Mouse (Mus musculus) limb, embryonic 14.5 days (tissue): ENCODE data around the gene Sf3b2. TPM values are rescaled to one million over a fixed set of nuclear protein-coding genes. Genes with fewer than 3 reads are reported as not detected.
A peak's percentile ranks its signal among the peaks of the same experiment; 100 is the strongest.
"Not testable (repeated sequence)": the region's sequence is repeated elsewhere in the genome, so short reads cannot be mapped to it uniquely, and the experiment has no call there.

ENCODE experiments used
- ATAC-seq: fragments of 200-750 bp; cut with Nextera tagmentation; 2 replicates; pipeline ENCODE4 v1.8.0; 2017; ENCODE audit warnings: low read depth, moderate number of reproducible peaks, moderate TSS enrichment; ENCODE audit not compliant: low FRiP score
- DNase-seq: peaks from one replicate; pipeline ENCODE4 v3.0.0-alpha.2; 2015; ENCODE audit warnings: low spot score
- H3K27ac ChIP-seq: fragments of 300-500 bp; sonication (generic); replicated peaks from 2 replicates; pipeline ENCODE4 v1.5.1; 2014; ENCODE audit warnings: low read depth, mild to moderate bottlenecking, low read length, moderate library complexity, mixed read lengths
- H3K27me3 ChIP-seq: fragments of 300-500 bp; sonication (generic); 2 replicates; pipeline ENCODE4 v1.6.1; 2014; ENCODE audit warnings: low read length, mixed read lengths; ENCODE audit not compliant: control insufficient read depth, insufficient read depth
- H3K36me3 ChIP-seq: fragments of 300-500 bp; sonication (generic); 2 replicates; pipeline ENCODE4 v1.6.1; 2014; ENCODE audit warnings: mild to moderate bottlenecking, low read length, moderate library complexity, mixed read lengths; ENCODE audit not compliant: control insufficient read depth, insufficient read depth
- H3K4me1 ChIP-seq: fragments of 300-500 bp; sonication (generic); 2 replicates; pipeline ENCODE4 v1.6.1; 2014; ENCODE audit warnings: antibody characterized with exemption, low read length, mixed read lengths; ENCODE audit not compliant: control insufficient read depth, insufficient read depth
- H3K4me2 ChIP-seq: fragments of 300-500 bp; sonication (generic); replicated peaks from 2 replicates; pipeline ENCODE4 v1.6.1; 2014; ENCODE audit warnings: low read depth, mild to moderate bottlenecking, low read length, moderate library complexity; ENCODE audit not compliant: severe bottlenecking
- H3K4me3 ChIP-seq: fragments of 300-500 bp; sonication (generic); replicated peaks from 2 replicates; pipeline ENCODE4 v1.5.1; 2014; ENCODE audit warnings: low read length
- H3K9ac ChIP-seq: fragments of 300-500 bp; sonication (generic); 2 replicates; pipeline ENCODE4 v1.6.1; 2014; ENCODE audit warnings: mild to moderate bottlenecking, low read depth, low read length, moderate library complexity; ENCODE audit not compliant: severe bottlenecking
- H3K9me3 ChIP-seq: fragments of 300-500 bp; sonication (generic); 2 replicates; pipeline ENCODE4 v1.6.1; 2016; ENCODE audit warnings: low read length; ENCODE audit not compliant: control insufficient read depth
- POLR2A ChIP-seq: fragments of 200-500 bp; IDR thresholded peaks from 2 replicates; pipeline ENCODE4 v1.8.0; 2012; ENCODE audit warnings: inconsistent platforms, mild to moderate bottlenecking, moderate library complexity, borderline replicate concordance; ENCODE audit not compliant: insufficient read depth, insufficient read length; ENCODE audit errors: extremely low read depth
- WGBS: fragments of 180-500 bp; shearing (Covaris S2); extraction: QIAGEN DNeasy Blood & Tissue Kit; methylation state at CpG from one replicate; pipeline ENCODE4 v1.1.7; 2014; 5-methylcytosine and 5-hydroxymethylcytosine counted together
- polyA plus RNA-seq, 2 experiments: library from polyadenylated mRNA; depleted of rRNA in 1 of 2; stranded (reverse) in 1 of 2; unstranded in 1 of 2; fragments of >200 nt; fragmentation: Nextera tagmentation in 1 of 2; extraction: Ambion mirVana in 1 of 2; gene quantifications; 2 replicates each; pipeline versions ENCODE4 v1.2.1 to v1.2.3; 2012 to 2014

Gene Sf3b2
- polyA plus RNA-seq, 2 experiments, result 174 to 289 TPM

DNA sequence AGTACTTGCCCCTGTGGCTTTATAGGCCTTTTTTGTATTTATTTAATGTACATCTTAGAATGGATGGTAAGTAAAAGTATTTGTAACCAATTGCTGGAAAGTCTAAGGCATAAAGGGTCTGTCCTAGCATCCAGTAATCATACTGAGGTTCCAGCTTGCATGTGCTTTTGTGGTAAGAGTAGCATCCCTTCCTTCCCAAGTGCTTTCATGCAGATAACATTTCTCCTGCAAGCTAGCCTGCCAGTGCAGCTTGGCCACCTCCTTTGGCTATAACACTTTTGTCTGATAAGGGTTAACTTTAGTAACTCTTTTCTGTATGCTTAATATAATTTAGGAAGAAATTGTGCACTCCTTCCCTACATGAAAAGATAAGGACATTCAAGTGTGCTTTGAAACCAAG lies 27.2 kb downstream of the Sf3b2 start:
- Histone ChIP-seq H3K27me3 (no peaks in the 10 kb centered on the region), H3K9ac (no peak overlapping the region), H3K4me1 (peaks cover 13% of the 10 kb centered on the region), H3K4me2 (no peak overlapping the region), H3K36me3 (no peaks in the 10 kb centered on the region), H3K27ac (no peak overlapping the region), H3K4me3 (no peak overlapping the region), H3K9me3 (no peaks in the 10 kb centered on the region)
- ATAC-seq (no peak), DNase-seq (no peak)
- no peak for TF ChIP-seq POLR2A

GRCm38 (mm10) chr19:5267015-5267414 lies 28.2 kb downstream of the Sf3b2 start:
- Histone ChIP-seq H3K4me1 (peaks cover 10% of the 10 kb centered on the region), H3K4me3 (no peak overlapping the region), H3K4me2 (no peak overlapping the region), H3K36me3 (no peaks in the 10 kb centered on the region), H3K9ac (no peak overlapping the region), H3K9me3 (no peaks in the 10 kb centered on the region), H3K27me3 (no peaks in the 10 kb centered on the region), H3K27ac (no peak overlapping the region)
- DNase-seq (no peak), ATAC-seq (no peak)
- WGBS, result 98% methylated on average over 5 of the region's 5 CpGs
- TF ChIP-seq POLR2A, result no peak

GRCm38 (mm10) chr19:5257140-5257539 lies 38.1 kb downstream of the Sf3b2 start:
- no peak for ATAC-seq
- H3K9ac ChIP-seq, result no peak overlapping the region
- no peak overlapping the region for H3K4me2 ChIP-seq
- peak; percentile 36 for DNase-seq
- TF ChIP-seq POLR2A, result no peak
- H3K27me3 ChIP-seq, result no peaks in the 10 kb centered on the region
- no peak overlapping the region for H3K27ac ChIP-seq
- H3K4me1 ChIP-seq, result no peaks in the 10 kb centered on the region
- no peaks in the 10 kb centered on the region; the same call in 1 of the 2 replicates for H3K36me3 ChIP-seq
- 41% methylated on average over 3 of the region's 3 CpGs for WGBS
- H3K9me3 ChIP-seq, result no peaks in the 10 kb centered on the region
- no peak overlapping the region for H3K4me3 ChIP-seq

DNA sequence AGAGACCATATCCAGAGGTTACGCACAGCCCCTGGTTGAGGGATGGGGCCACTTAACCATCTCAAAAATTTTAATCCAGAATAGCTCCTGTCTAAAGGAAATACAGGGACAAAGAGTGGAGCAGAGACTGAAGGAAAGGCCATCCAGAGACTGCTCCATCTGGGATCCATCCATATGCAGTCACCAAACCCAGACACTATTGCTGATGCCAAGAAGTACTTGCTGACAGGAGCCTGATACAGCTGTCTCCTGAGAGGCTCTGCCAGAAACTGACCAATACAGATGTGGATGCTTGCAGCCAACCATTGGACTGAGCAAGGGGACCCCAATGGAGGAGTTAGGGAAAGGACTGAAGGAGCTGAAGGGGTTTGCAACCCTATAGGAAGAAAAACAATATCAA lies 58.3 kb downstream of the Sf3b2 start:
- DNase-seq, H3K9me3 ChIP-seq, H3K4me1 ChIP-seq, H3K27ac ChIP-seq, H3K36me3 ChIP-seq, H3K4me3 ChIP-seq, H3K4me2 ChIP-seq, ATAC-seq, H3K27me3 ChIP-seq, H3K9ac ChIP-seq: not testable (repeated sequence)
- 100% methylated on average over 1 of the region's 1 CpGs for WGBS

- H3K36me3 ChIP-seq, result no peaks in the 10 kb centered on the region
- H3K9ac ChIP-seq, result no peak overlapping the region
- no peaks in the 10 kb centered on the region for H3K4me1 ChIP-seq
- DNase-seq (no peak), ATAC-seq (no peak)
- H3K27ac ChIP-seq, result no peak overlapping the region
- H3K9me3 ChIP-seq, result no peaks in the 10 kb centered on the region
- 86% methylated on average over 4 of the region's 4 CpGs for WGBS
- no peak for TF ChIP-seq POLR2A
- no peaks in the 10 kb centered on the region for H3K27me3 ChIP-seq
- H3K4me3 ChIP-seq, result no peak overlapping the region
- H3K4me2 ChIP-seq, result no peak overlapping the region
These were observed 62.6 kb downstream of the Sf3b2 start for GRCm38 (mm10) chr19:5232696-5233095.

GRCm38 (mm10) chr19:5230110-5230509 lies 65.1 kb downstream of the Sf3b2 start:
- WGBS, result 78% methylated on average over 2 of the region's 2 CpGs
- no peak for TF ChIP-seq POLR2A
- ATAC-seq (no peak), DNase-seq (no peak)
- no peak overlapping the region for H3K4me3 ChIP-seq
- H3K4me1 ChIP-seq, result no peaks in the 10 kb centered on the region
- H3K36me3 ChIP-seq, result no peaks in the 10 kb centered on the region
- H3K9ac ChIP-seq, result no peak overlapping the region
- no peak overlapping the region for H3K4me2 ChIP-seq
- no peaks in the 10 kb centered on the region for H3K9me3 ChIP-seq
- H3K27me3 ChIP-seq, result no peaks in the 10 kb centered on the region
- no peak overlapping the region for H3K27ac ChIP-seq
